Mouse (Mus musculus) CH12.LX (cell line): ENCODE results near the gene Arl5a. TPM values are rescaled to one million over a fixed set of nuclear protein-coding genes. Genes with fewer than 3 reads are reported as not detected.

ENCODE experiments used
- DNase-seq: peaks from one replicate; pipeline ENCODE4 v3.0.0-alpha.2; 2013; ENCODE audit errors: extremely low read depth
- H3K27ac ChIP-seq: 2 replicates; pipeline ENCODE4 v1.5.1; 2012; ENCODE audit warnings: low read depth, mild to moderate bottlenecking, control low read depth, moderate library complexity; ENCODE audit not compliant: insufficient read depth
- H3K27me3 ChIP-seq: replicated peaks from 2 replicates; pipeline ENCODE3; 2012; ENCODE audit warnings: inconsistent platforms
- H3K36me3 ChIP-seq, 2 experiments: replicated peaks in 1 of 2; 2 replicates each; pipeline versions ENCODE3 to v1.6.1; 2012; ENCODE audit warnings: inconsistent platforms in 1 of 2, low read length in 1 of 2, mild to moderate bottlenecking in 1 of 2, mixed read lengths in 1 of 2, moderate library complexity in 1 of 2; ENCODE audit not compliant: control insufficient read depth in 1 of 2, insufficient read depth in 1 of 2
- H3K4me1 ChIP-seq, 2 experiments: 2 replicates each; pipeline ENCODE4 v1.6.1; 2012; ENCODE audit warnings: inconsistent platforms in 1 of 2, moderate library complexity in 1 of 2; ENCODE audit not compliant: insufficient read depth in 2 of 2, control insufficient read depth in 1 of 2
- H3K4me2 ChIP-seq: 2 replicates; pipeline ENCODE4 v1.6.1; 2012; ENCODE audit warnings: low read depth, mild to moderate bottlenecking, control low read depth; ENCODE audit not compliant: poor library complexity, insufficient read depth, severe bottlenecking
- H3K4me3 ChIP-seq, 3 experiments: fragments of 150-350 bp in 1 of 3; sonication (generic) in 1 of 3; replicated peaks in 1 of 3; 2 replicates each; pipeline versions ENCODE3 to v1.5.1; 2011 to 2012; ENCODE audit warnings: low read depth in 2 of 3, low read length in 2 of 3, mild to moderate bottlenecking in 2 of 3, moderate library complexity in 2 of 3, control low read depth in 1 of 3, improper control_type of control experiment in 1 of 3, inconsistent platforms in 1 of 3, mixed read lengths in 1 of 3; ENCODE audit not compliant: poor library complexity in 1 of 3
- H3K79me2 ChIP-seq: replicated peaks from 2 replicates; pipeline ENCODE4 v1.6.1; 2012; ENCODE audit warnings: mild to moderate bottlenecking, moderate library complexity; ENCODE audit not compliant: control insufficient read depth, poor library complexity, insufficient read depth, severe bottlenecking; ENCODE audit errors: extremely low read depth
- H3K9ac ChIP-seq: 2 replicates; pipeline ENCODE4 v1.6.1; 2012; ENCODE audit warnings: low read depth, mild to moderate bottlenecking, control low read depth, moderate library complexity; ENCODE audit not compliant: insufficient read depth
- H3K9me3 ChIP-seq: replicated peaks from 2 replicates; pipeline ENCODE3; 2012; ENCODE audit warnings: low read length, inconsistent platforms, mixed read lengths
- CTCF ChIP-seq, 2 experiments: IDR thresholded peaks in 1 of 2; conservative IDR thresholded peaks in 1 of 2; 2 replicates each; pipeline ENCODE4 v1.5.1; 2011 to 2012; ENCODE audit warnings: low read depth in 2 of 2, low read length in 2 of 2, improper control_type of control experiment in 1 of 2, inconsistent platforms in 1 of 2, mild to moderate bottlenecking in 1 of 2, moderate library complexity in 1 of 2
- ELF1 ChIP-seq: IDR thresholded peaks from 2 replicates; pipeline ENCODE4 v1.6.1; 2014; ENCODE audit warnings: low read depth, mild to moderate bottlenecking, inconsistent platforms, low read length, improper control_type of control experiment
- HCFC1 ChIP-seq: IDR thresholded peaks from 2 replicates; pipeline ENCODE4 v1.6.1; 2012; ENCODE audit warnings: low read depth, mild to moderate bottlenecking, inconsistent platforms, low read length, improper control_type of control experiment
- IRF4 ChIP-seq: IDR thresholded peaks from 2 replicates; pipeline ENCODE4 v1.6.1; 2014; ENCODE audit warnings: low read depth, mild to moderate bottlenecking, inconsistent platforms, low read length, improper control_type of control experiment
- JUN ChIP-seq: IDR thresholded peaks from 2 replicates; pipeline ENCODE4 v1.6.1; 2011; ENCODE audit warnings: low read depth, mild to moderate bottlenecking, low read length, improper control_type of control experiment, moderate library complexity; ENCODE audit not compliant: insufficient read depth
- KAT2A ChIP-seq: IDR thresholded peaks from 2 replicates; pipeline ENCODE4 v1.6.1; 2012; ENCODE audit warnings: low read length, improper control_type of control experiment, inconsistent platforms; ENCODE audit not compliant: insufficient replicate concordance
- MAFK ChIP-seq: IDR thresholded peaks from 2 replicates; pipeline ENCODE4 v1.6.1; 2011; ENCODE audit warnings: low read length, improper control_type of control experiment; ENCODE audit not compliant: insufficient replicate concordance
- MAZ ChIP-seq: IDR thresholded peaks from 2 replicates; pipeline ENCODE4 v1.6.1; 2012; ENCODE audit warnings: low read depth, mild to moderate bottlenecking, inconsistent platforms, low read length, improper control_type of control experiment, moderate library complexity
- NRF1 ChIP-seq: IDR thresholded peaks from 2 replicates; pipeline ENCODE4 v1.6.1; 2014; ENCODE audit warnings: low read depth, mild to moderate bottlenecking, inconsistent platforms, low read length, improper control_type of control experiment, moderate library complexity
- POLR2AphosphoS2 ChIP-seq: IDR thresholded peaks from 2 replicates; pipeline ENCODE4 v1.6.1; 2011; ENCODE audit warnings: low read depth, low read length, improper control_type of control experiment
- RAD21 ChIP-seq: IDR thresholded peaks from 2 replicates; pipeline ENCODE4 v1.6.1; 2011; ENCODE audit warnings: low read depth, mild to moderate bottlenecking, low read length, improper control_type of control experiment, moderate library complexity
- RCOR1 ChIP-seq: conservative IDR thresholded peaks from 2 replicates; pipeline ENCODE4 v1.6.1; 2012; ENCODE audit warnings: low read depth, mild to moderate bottlenecking, inconsistent platforms, low read length, improper control_type of control experiment
- SMC3 ChIP-seq: IDR thresholded peaks from 2 replicates; pipeline ENCODE4 v1.6.1; 2011; ENCODE audit warnings: low read depth, low read length, improper control_type of control experiment
- TBP ChIP-seq: conservative IDR thresholded peaks from 2 replicates; pipeline ENCODE4 v1.6.1; 2011; ENCODE audit warnings: low read depth, low read length, improper control_type of control experiment
- TCF12 ChIP-seq: IDR thresholded peaks from 2 replicates; pipeline ENCODE4 v1.6.1; 2014; ENCODE audit warnings: low read depth, mild to moderate bottlenecking, inconsistent platforms, low read length, improper control_type of control experiment
- ZC3H11A ChIP-seq: IDR thresholded peaks from 2 replicates; pipeline ENCODE4 v1.6.1; 2012; ENCODE audit warnings: low read depth, mild to moderate bottlenecking, inconsistent platforms, low read length, improper control_type of control experiment
- ZNF384 ChIP-seq: IDR thresholded peaks from 2 replicates; pipeline ENCODE4 v1.6.1; 2012; ENCODE audit warnings: low read depth, low read length, improper control_type of control experiment, inconsistent platforms
- dilution Hi-C: fragments of 300-500 bp; cut with MboI; formaldehyde crosslinking; loops from 2 replicates; pipeline ENCODE4 v1.14.3; 2020; ENCODE audit warnings: low sequenced_read_pairs; ENCODE audit not compliant: extremely low pct_unique_long_range_greater_than_20kb, extremely low pct_ligation_motif_present
- in situ Hi-C: fragments of 300-500 bp; cut with MboI; formaldehyde crosslinking; loops from 3 replicates; pipeline ENCODE4 v1.14.3; 2019; ENCODE audit warnings: low sequenced_read_pairs, low pct_ligation_motif_present, low pct_unique_long_range_greater_than_20kb, mixed read lengths
- polyA plus RNA-seq: library from polyadenylated mRNA; unstranded; fragments of >175 nt; gene quantifications from 2 replicates; pipeline ENCODE4 v1.2.1, GENCODE M21; 2012; ENCODE audit warnings: low read depth; ENCODE audit not compliant: insufficient read length
- total RNA-seq, 2 experiments: library from RNA; depleted of rRNA; stranded (reverse); fragments of 300-350 nt in 1 of 2; fragments of >200 nt in 1 of 2; gene quantifications; 2 replicates each; pipeline ENCODE4 v1.2.3; 2012 to 2014

The Arl5a gene
- total and polyA plus RNA-seq, 3 experiments = 16.3 to 65.2 (median 36.0) TPM

- DNase-seq = no peak
- in situ Hi-C loops = loop anchor here (10.0 kb wide), 1 partner anchor 46 kb away; no protein-coding TSS in a partner anchor
These were observed 53.6 kb downstream of the Arl5a start for GRCm38 (mm10) chr2:52371066-52371465.

GRCm38 (mm10) chr2:52369622-52370021 lies 55.1 kb downstream of the Arl5a start:
- TF ChIP-seq RCOR1 (no peak), MAFK (peak; percentile 91), CTCF (conservative IDR thresholded peaks at IDR 0.05 in 1 of 2, IDR thresholded peaks at IDR 0.05 in 1 of 2; ENCODE audit: low read depth in 2 of 2, low read length in 2 of 2) (no peak)
- Histone ChIP-seq H3K4me1 (no peaks in the 10 kb centered on the region), H3K27ac (no peak overlapping the region), H3K27me3 (no peaks in the 10 kb centered on the region), H3K36me3 (no peaks in the 10 kb centered on the region), H3K4me3 (no peak overlapping the region), H3K9ac (no peak overlapping the region), H3K4me2 (no peak overlapping the region), H3K79me2 (no peaks in the 10 kb centered on the region), H3K9me3 (no peaks in the 10 kb centered on the region)
- no peak for DNase-seq
- in situ Hi-C loops = loop anchor here (10.0 kb wide), 1 partner anchor 45 kb away; no protein-coding TSS in a partner anchor
- dilution Hi-C loops = no loop called here

More at GRCm38 (mm10) chr2:52371066-52371465, 53.6 kb downstream of the Arl5a start:
- Histone ChIP-seq H3K36me3 (no peaks in the 10 kb centered on the region), H3K27me3 (no peaks in the 10 kb centered on the region), H3K79me2 (no peaks in the 10 kb centered on the region), H3K4me2 (no peak overlapping the region), H3K4me3 (no peak overlapping the region), H3K27ac (no peak overlapping the region), H3K9ac (no peak overlapping the region), H3K9me3 (no peaks in the 10 kb centered on the region), H3K4me1 (no peaks in the 10 kb centered on the region)
- TF ChIP-seq RAD21 (no peak), CTCF (conservative IDR thresholded peaks at IDR 0.05 in 1 of 2, IDR thresholded peaks at IDR 0.05 in 1 of 2; ENCODE audit: low read depth in 2 of 2, low read length in 2 of 2) (no peak), KAT2A (no peak), JUN (no peak), MAZ (no peak), ELF1 (no peak), HCFC1 (no peak), IRF4 (no peak), TCF12 (no peak), POLR2AphosphoS2 (no peak), SMC3 (no peak), ZNF384 (no peak), TBP (no peak), RCOR1 (no peak), ZC3H11A (no peak), NRF1 (no peak)
- dilution Hi-C loops = no loop called here
